Mouse (Mus musculus) testis, adult 2 months (tissue): Measurements from ENCODE around the gene Tenm4. TPM values are rescaled to one million over a fixed set of nuclear protein-coding genes. Genes with fewer than 3 reads are reported as not detected.

Experiments used
- H3K27ac ChIP-seq: fragments of 200-500 bp; 2 replicates; pipeline ENCODE4 v1.5.1; 2012; ENCODE audit warnings: low read depth, low read length; ENCODE audit not compliant: control insufficient read depth, insufficient read depth
- H3K27me3 ChIP-seq: fragments of 200-500 bp; 2 replicates; pipeline ENCODE4 v1.6.1; 2012; ENCODE audit warnings: mild to moderate bottlenecking, low read length, moderate library complexity; ENCODE audit not compliant: control insufficient read depth, insufficient read depth
- H3K36me3 ChIP-seq: fragments of 200-500 bp; 2 replicates; pipeline ENCODE4 v1.6.1; 2012; ENCODE audit warnings: mild to moderate bottlenecking, low read length; ENCODE audit not compliant: control insufficient read depth, insufficient read depth
- H3K4me1 ChIP-seq: fragments of 200-500 bp; 2 replicates; pipeline ENCODE4 v1.6.1; 2012; ENCODE audit warnings: low read length; ENCODE audit not compliant: control insufficient read depth, insufficient read depth
- H3K4me3 ChIP-seq: fragments of 200-500 bp; 2 replicates; pipeline ENCODE4 v1.5.1; 2012; ENCODE audit warnings: low read depth, mild to moderate bottlenecking, low read length, moderate library complexity, mixed read lengths; ENCODE audit not compliant: control insufficient read depth
- CTCF ChIP-seq: fragments of 200-500 bp; IDR thresholded peaks from 2 replicates; pipeline ENCODE4 v1.5.1; 2012; ENCODE audit warnings: low read depth, mild to moderate bottlenecking, inconsistent platforms, low read length, moderate library complexity; ENCODE audit not compliant: control insufficient read depth, insufficient read depth, insufficient replicate concordance
- POLR2A ChIP-seq: fragments of 200-500 bp; IDR thresholded peaks from 2 replicates; pipeline ENCODE4 v1.6.1; 2012; ENCODE audit warnings: low read depth, mild to moderate bottlenecking, inconsistent platforms, low read length, moderate library complexity; ENCODE audit not compliant: control insufficient read depth
- polyA plus RNA-seq: library from polyadenylated mRNA; depleted of rRNA; stranded (reverse); fragments of >200 nt; gene quantifications from 2 replicates; pipeline ENCODE4 v1.2.3, GENCODE M21; 2012

Tenm4 gene
- polyA plus RNA-seq, 1 experiment: 2.3 TPM

GRCm38 (mm10) chr7:96413822-96414221 lies 242.8 kb downstream of the Tenm4 start:
- no peak overlapping the region for H3K4me3 ChIP-seq
- no peak for TF ChIP-seq CTCF
- TF ChIP-seq POLR2A: no peak
- H3K36me3 ChIP-seq: no peaks in the 10 kb centered on the region
- no peaks in the 10 kb centered on the region for H3K27me3 ChIP-seq
- H3K4me1 ChIP-seq: no peaks in the 10 kb centered on the region
- no peak overlapping the region for H3K27ac ChIP-seq

DNA sequence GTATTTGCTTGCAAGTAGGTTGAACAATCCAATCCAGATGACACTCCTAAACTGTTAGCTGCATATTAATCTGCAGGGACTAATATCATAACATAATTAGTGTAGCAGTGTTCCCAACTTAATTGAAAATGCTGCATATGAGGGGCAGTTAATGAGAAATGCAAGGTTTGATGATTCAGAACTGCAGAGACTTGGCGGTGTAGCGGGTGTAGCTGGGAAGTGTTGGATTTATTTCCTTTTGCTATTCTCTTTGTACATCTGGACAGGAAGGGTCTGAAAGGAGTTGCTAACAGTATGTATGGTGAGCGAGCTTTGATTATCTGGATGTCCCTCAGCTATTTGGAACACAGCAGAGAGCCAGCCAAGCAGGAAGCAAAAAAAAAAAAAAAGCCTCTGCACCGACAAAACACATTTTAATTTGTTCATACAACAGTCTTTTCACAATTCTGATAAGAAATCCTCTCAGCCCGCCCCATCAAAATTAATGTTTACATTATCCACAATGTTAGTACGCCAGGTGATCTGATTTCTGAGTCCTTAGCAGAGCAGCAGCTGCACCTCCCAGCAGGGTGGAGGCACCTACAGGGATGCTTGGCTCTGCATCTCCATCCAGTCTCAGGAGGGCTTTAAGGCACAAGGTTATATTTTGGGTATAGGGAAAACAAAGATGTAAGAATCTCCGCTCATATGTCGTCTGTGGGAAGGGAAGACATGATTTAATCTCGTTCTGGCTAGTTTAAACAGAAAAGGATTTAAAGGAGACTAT lies 243.4 kb downstream of the Tenm4 start:
- Histone ChIP-seq H3K27me3 (no peaks in the 10 kb centered on the region), H3K4me1 (no peaks in the 10 kb centered on the region), H3K36me3 (no peaks in the 10 kb centered on the region), H3K27ac (no peak overlapping the region), H3K4me3 (no peak overlapping the region)
- no peak for TF ChIP-seq POLR2A
- no peak for TF ChIP-seq CTCF

GRCm38 (mm10) chr7:96417251-96418004 lies 246.4 kb downstream of the Tenm4 start:
- TF ChIP-seq POLR2A (no peak), CTCF (no peak)
- Histone ChIP-seq H3K4me3 (no peak overlapping the region), H3K4me1 (no peaks in the 10 kb centered on the region), H3K27ac (no peak overlapping the region), H3K36me3 (no peaks in the 10 kb centered on the region), H3K27me3 (no peaks in the 10 kb centered on the region)

DNA sequence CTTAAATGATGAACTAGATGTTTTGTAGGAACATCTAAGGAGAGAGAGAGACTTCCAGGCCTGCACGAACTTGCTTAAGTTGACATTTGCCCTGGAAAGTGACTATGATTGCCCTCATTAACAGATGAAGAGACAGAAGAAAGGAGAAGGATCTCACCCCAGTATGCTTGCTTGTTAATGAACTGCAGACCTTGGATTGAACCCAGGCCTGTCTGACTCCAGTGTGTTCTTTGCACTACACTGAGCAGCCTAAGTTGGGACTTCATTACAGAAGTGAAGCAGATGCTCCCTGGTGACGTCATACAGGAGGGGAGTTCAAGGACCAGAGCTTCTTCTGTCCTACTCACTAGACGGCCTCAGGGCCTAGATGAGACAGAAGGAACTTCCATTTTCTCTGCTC lies 247.1 kb downstream of the Tenm4 start:
- H3K4me1 ChIP-seq: no peaks in the 10 kb centered on the region
- H3K4me3 ChIP-seq: no peak overlapping the region
- no peaks in the 10 kb centered on the region for H3K36me3 ChIP-seq
- H3K27me3 ChIP-seq: no peaks in the 10 kb centered on the region
- no peak overlapping the region for H3K27ac ChIP-seq
- TF ChIP-seq CTCF (no peak), POLR2A (no peak)

DNA sequence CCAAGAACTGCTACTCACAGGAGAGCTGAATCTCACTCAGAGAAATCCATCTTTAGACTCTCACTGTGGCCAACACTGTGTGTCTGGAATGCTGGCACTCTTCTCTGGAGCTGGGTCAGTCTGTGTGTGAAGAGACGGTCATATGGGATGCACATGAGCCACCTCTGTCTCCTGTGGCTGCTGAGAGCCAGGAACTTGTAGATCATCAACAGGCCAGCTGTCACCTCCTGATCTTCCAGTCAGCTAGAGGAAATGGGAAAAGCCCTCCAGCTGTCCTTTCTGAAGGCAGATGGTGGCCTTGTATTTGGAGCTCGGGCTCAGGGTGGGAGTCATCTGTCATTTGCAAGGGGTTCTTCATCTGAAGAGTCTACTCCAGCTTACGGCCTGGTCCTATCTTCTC lies 249.0 kb downstream of the Tenm4 start:
- H3K27ac ChIP-seq: no peak overlapping the region
- H3K4me3 ChIP-seq: no peak overlapping the region
- no peak for TF ChIP-seq CTCF
- TF ChIP-seq POLR2A: no peak
- H3K27me3 ChIP-seq: no peaks in the 10 kb centered on the region
- no peaks in the 10 kb centered on the region for H3K4me1 ChIP-seq
- no peaks in the 10 kb centered on the region for H3K36me3 ChIP-seq

- H3K4me1 ChIP-seq: no peaks in the 10 kb centered on the region
- H3K36me3 ChIP-seq: no peaks in the 10 kb centered on the region
- no peaks in the 10 kb centered on the region for H3K27me3 ChIP-seq
- TF ChIP-seq CTCF (no peak), POLR2A (no peak)
- H3K4me3 ChIP-seq: no peak overlapping the region
- H3K27ac ChIP-seq: no peak overlapping the region
Observed at GRCm38 (mm10) chr7:96420926-96421605, 250.0 kb downstream of the Tenm4 start.

DNA sequence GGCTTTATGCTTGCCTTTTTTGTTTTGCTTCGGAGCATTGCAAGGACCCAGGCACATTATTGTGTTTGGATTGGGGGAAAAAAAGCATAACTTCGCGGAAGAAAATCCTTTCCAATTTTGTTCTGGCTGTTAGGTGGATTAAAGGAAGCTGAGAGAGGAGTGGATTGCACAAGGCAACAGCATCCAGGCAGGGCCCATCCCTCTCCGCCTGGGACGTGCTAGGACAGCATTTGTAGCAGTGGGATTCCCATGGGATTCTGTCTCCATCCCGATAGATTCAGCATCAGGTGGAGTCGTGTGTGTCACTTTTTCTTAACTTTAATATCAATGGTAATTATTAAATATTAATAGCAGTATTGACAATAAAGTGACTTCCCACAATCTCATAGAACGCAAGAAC lies 255.9 kb downstream of the Tenm4 start:
- Histone ChIP-seq H3K27me3 (no peaks in the 10 kb centered on the region), H3K27ac (no peak overlapping the region), H3K36me3 (no peaks in the 10 kb centered on the region), H3K4me3 (no peak overlapping the region), H3K4me1 (no peaks in the 10 kb centered on the region)
- TF ChIP-seq POLR2A (no peak), CTCF (no peak)
